Mouse (Mus musculus) liver, postnatal 0 days (tissue): ENCODE results near the gene Slc22a14.

ENCODE experiments used
- CTCF ChIP-seq: sonication (generic); IDR thresholded peaks from 2 replicates; pipeline ENCODE4 v1.5.1; 2016; ENCODE audit warnings: antibody characterized with exemption, low read depth
- EP300 ChIP-seq: IDR thresholded peaks from 2 replicates; pipeline ENCODE4 v1.6.1; 2016; ENCODE audit warnings: antibody characterized with exemption, low read depth, mild to moderate bottlenecking

DNA sequence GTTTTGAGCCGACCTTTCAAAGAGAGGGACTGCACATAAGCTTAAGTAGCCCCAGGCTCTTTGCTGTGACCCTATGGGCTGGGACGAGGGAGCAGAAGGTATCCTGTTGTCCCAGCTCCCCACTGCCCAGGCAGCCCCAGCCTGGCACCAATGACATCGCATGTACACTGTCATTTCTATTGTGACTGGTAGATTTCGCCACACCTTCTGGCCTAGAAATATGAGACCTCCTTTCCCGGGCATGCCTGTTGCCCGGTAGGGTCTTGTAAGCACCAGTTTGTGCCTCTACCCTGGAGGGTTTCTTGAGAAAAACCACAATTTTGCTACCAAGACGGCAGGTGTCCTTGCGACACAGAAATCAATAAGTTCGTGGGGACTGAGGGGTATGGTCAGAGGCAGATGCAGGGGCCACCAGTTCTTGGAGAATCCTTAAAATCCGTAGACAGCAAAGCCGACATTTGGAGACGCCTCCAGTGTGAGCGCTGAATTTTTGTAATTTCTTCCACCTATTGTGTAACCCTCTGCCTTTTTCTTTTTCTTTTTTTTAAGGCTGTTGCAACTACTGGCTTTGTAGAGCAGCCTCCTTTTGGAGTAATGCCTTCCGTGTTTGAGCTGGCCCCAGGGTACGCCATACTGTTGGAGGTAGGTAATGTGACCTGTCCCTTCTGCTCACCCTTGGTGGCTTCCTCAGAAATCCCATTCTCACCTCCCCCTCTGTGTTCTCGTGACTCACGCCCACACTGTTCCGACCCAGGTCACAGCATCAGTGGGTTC is 242.6 kb downstream of the Slc22a14 start:
- TF ChIP-seq CTCF (no peak), EP300 (no peak)
